Mouse (Mus musculus): ENCODE measurements around the gene Olfr248. TPM values are rescaled to one million over a fixed set of nuclear protein-coding genes. Genes with fewer than 3 reads are reported as not detected.
"Not testable (repeated sequence)": the region's sequence is repeated elsewhere in the genome, so short reads cannot be mapped to it uniquely, and the experiment has no call there.

Olfr248 gene
- not detected for total RNA-seq (2021)
- long read RNA-seq, experiment 1, result 0 reads
- long read RNA-seq, experiment 2, result 0 reads

GRCm38 (mm10) chr1:174390746-174391145 lies at the start of gene Olfr248:
Olfr248 (plus strand) TSS chr1:174391046.
- no peak for DNase-seq (ENCODE audit: low spot score in 2 of 2)

DNA sequence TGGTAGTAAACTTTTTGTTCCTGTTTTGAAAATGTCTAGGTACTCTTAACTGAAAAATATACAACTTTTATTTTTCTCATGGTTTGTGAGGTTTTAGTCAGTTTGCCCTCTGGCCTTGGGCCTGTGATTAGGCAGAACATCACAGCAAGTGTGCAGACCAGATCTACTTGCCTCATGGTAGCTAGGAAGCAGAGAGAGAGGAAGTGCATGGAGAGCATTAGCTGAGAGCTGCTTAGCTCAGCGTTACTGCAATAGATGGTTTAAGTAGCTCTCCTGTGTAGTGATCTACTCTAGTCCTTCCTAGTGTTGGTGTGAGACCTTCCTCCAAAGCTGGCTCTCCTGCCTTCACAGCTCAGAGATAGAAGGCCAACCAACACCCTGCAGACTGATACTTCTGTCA lies 37.2 kb upstream of the Olfr248 start:
- DNase-seq (ENCODE audit: low spot score in 2 of 2), result not testable (repeated sequence)

DNA sequence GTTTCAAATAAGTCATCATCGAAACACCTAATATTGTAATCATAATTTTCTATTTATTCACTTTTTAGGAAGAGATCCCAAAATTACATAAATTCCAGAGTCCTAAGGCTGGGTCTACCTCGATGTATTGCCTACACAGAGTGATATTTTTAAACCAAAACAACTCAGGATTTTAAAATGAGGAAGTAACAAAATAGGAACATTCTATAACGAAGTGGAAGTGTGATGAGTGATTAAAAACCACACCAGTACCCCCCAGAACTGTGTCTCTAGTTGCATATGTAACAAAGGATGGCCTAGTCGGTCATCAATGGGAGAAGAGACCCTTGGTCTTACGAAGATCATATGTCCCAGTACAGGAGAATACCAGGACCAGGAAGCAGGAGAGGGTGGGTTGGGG lies 36.2 kb upstream of the Olfr248 start:
- no peak for DNase-seq (ENCODE audit: low spot score in 2 of 2)

DNA sequence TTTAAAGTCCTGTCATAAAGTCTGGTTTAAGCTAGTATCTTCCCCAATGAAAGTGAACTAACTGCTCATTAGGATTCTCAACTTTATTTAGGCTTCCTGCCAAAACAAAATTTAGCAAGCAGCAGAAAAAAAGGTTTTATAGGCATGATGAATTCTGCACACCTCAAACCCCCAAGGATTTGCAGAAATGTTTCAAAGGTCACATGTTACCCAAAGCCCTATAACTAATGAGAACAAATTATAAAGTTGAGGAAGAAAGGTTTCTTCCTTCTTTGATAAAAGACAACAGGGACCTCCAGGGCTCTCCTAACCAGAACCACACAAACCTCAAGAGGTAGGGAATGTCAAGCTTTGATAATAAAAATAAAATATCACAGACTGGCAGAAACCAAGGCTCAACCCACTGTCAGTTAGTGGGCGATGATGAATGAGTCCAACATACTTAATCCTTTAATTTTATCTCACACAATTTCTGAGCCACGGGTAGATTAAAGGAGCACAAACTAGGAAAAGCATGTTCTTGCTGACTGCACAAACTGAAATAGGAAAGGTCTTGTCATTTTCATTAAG lies 25.9 kb upstream of the Olfr248 start, which contains the start of gene Olfr417:
Gene Olfr417 (plus strand): TSS at position 241 of the 570 bp plus-strand sequence.
- no peak for DNase-seq (ENCODE audit: low spot score in 2 of 2)

GRCm38 (mm10) chr1:174373799-174374198 lies 17.0 kb upstream of the Olfr248 start:
- DNase-seq (ENCODE audit: low spot score in 2 of 2), result no peak

GRCm38 (mm10) chr1:174422959-174423358 lies 32.1 kb downstream of the Olfr248 start:
- no peak for DNase-seq (ENCODE audit: low spot score in 2 of 2)

GRCm38 (mm10) chr1:174423764-174424163 lies 32.9 kb downstream of the Olfr248 start, which contains the start of gene Olfr414:
Olfr414 (plus strand) TSS chr1:174424064.
- DNase-seq (ENCODE audit: low spot score in 2 of 2), result no peak

DNA sequence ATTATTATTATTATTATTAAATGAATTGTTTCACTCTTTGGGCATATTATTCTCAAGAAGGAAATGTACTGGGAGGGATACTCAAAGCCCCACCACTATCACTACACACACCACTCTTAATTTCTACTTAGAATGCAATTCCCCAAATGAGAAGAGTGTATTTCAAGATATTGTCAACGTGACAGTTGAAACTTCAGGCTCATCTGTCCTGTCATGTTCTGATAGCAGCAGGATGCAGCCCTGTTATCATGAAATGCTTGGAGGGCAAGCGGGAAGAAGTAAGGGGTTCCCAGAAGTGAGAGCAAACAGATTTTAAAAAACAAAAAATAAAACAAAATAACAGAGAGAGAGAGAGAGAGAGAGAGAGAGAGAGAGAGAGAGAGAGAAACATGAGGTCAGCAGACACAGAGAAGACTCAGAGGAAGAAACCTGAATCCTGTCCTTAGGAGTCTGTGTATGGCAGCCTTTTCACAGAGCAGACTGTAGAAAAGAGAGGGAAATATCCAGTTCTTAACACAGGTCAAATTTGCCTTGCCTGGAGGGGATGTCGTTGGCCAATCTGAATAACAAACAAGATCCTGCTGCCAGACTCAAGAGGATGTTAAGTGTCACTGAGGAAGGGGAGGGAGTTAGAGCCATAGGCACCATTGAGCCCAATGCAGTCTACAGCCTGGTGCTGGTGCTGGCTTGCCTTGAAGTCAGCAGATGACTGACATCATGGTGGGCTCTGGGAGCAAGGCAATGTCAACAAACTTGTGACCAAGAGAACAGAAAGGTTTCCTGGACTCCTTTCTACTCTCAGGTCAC lies 35.5 kb downstream of the Olfr248 start:
- no peak for DNase-seq (ENCODE audit: low spot score in 2 of 2)

- DNase-seq (ENCODE audit: low spot score in 2 of 2), result no peak
Observed at GRCm38 (mm10) chr1:174427402-174427801, 36.6 kb downstream of the Olfr248 start.

GRCm38 (mm10) chr1:174428407-174428806 lies 37.6 kb downstream of the Olfr248 start:
- DNase-seq (ENCODE audit: low spot score in 2 of 2), result no peak

GRCm38 (mm10) chr1:174434121-174434520 lies 43.3 kb downstream of the Olfr248 start:
- no peak for DNase-seq (ENCODE audit: low spot score in 2 of 2)

Other genes starting within 250 kb of the Olfr248 start
- gene Olfr420, start 235.4 kb upstream of the Olfr248 start, total RNA-seq (2021), result not detected
- under 1 TPM; 0.14 to 0.24 TPM for gene Spta1, start 218.3 kb upstream of the Olfr248 start, total RNA-seq (2021)
- gene Olfr419, start 139.0 kb upstream of the Olfr248 start, total RNA-seq (2021), result not detected
- gene Mptx1, start 60.5 kb upstream of the Olfr248 start, total RNA-seq (2021), result not detected
- not detected for gene Olfr417, start 25.9 kb upstream of the Olfr248 start, total RNA-seq (2021)
- not detected for gene Olfr414, start 33.0 kb downstream of the Olfr248 start, total RNA-seq (2021)
- gene Olfr220, start 51.0 kb downstream of the Olfr248 start, total RNA-seq (2021), result not detected
- gene Fmn2, start 110.8 kb downstream of the Olfr248 start, total RNA-seq (2021), result 10 to 100 TPM; 51.5 to 55.7 TPM

Measured in layer of hippocampus, postnatal 14 days (tissue).